Mouse (Mus musculus): ENCODE measurements at regions not wholly inside any gene's neighbourhood (a gene's known extent, or its start where the extent isn't known, plus 50 kb on each side); places are given as distances from the start of the nearest gene placed in this dataset.

- TF ChIP-seq CTCF (IDR thresholded peaks at IDR 0.05; ENCODE audit: extremely low read depth, insufficient read depth, low read length) = no peak
- no peak for TF ChIP-seq POLR2A (IDR thresholded peaks at IDR 0.05; ENCODE audit: extremely low read depth, insufficient read depth, low read length)
These were observed 75.2 kb upstream of the 1700020N01Rik start for GRCm38 (mm10) chr10:21517721-21518120.
